Mouse (Mus musculus) neural tube, embryonic 14.5 days (tissue): ENCODE data around the gene Prkag3. TPM values are rescaled to one million over a fixed set of nuclear protein-coding genes. Genes with fewer than 3 reads are reported as not detected.
A peak's percentile ranks its signal among the peaks of the same experiment; 100 is the strongest.

Experiments used
- ATAC-seq: fragments of 200-750 bp; cut with Nextera tagmentation; 2 replicates; pipeline ENCODE4 v1.8.0; 2017; ENCODE audit warnings: low read depth, mild to moderate bottlenecking, moderate TSS enrichment, moderate library complexity
- H3K27ac ChIP-seq: fragments of 300-500 bp; sonication (generic); 2 replicates; pipeline ENCODE4 v1.5.1; 2014; ENCODE audit warnings: low read depth, mild to moderate bottlenecking, control low read depth, low read length, moderate library complexity, mixed read lengths
- H3K27me3 ChIP-seq: fragments of 300-500 bp; sonication (generic); 2 replicates; pipeline ENCODE4 v1.6.1; 2014; ENCODE audit warnings: low read length; ENCODE audit not compliant: control insufficient read depth, insufficient read depth
- H3K36me3 ChIP-seq: fragments of 300-500 bp; sonication (generic); 2 replicates; pipeline ENCODE4 v1.6.1; 2014; ENCODE audit warnings: low read length, mixed read lengths; ENCODE audit not compliant: control insufficient read depth, insufficient read depth
- H3K4me1 ChIP-seq: fragments of 300-500 bp; sonication (generic); 2 replicates; pipeline ENCODE4 v1.6.1; 2014; ENCODE audit warnings: low read length; ENCODE audit not compliant: control insufficient read depth, insufficient read depth
- H3K4me2 ChIP-seq: fragments of 300-500 bp; sonication (generic); 2 replicates; pipeline ENCODE4 v1.6.1; 2014; ENCODE audit warnings: mild to moderate bottlenecking, low read depth, low read length, control low read depth
- H3K4me3 ChIP-seq: fragments of 300-500 bp; sonication (generic); 2 replicates; pipeline ENCODE4 v1.5.1; 2014; ENCODE audit warnings: low read depth, low read length, control low read depth, mixed read lengths
- H3K9ac ChIP-seq: fragments of 300-500 bp; sonication (generic); replicated peaks from 2 replicates; pipeline ENCODE4 v1.6.1; 2014; ENCODE audit warnings: low read depth, mild to moderate bottlenecking, control low read depth, low read length, mixed read lengths
- H3K9me3 ChIP-seq: fragments of 300-500 bp; sonication (generic); 2 replicates; pipeline ENCODE4 v1.6.1; 2016; ENCODE audit warnings: low read length; ENCODE audit not compliant: control insufficient read depth
- WGBS: fragments of 180-500 bp; shearing (Covaris S2); extraction: QIAGEN DNeasy Blood & Tissue Kit; methylation state at CpG from one replicate; pipeline ENCODE4 v1.1.7; 2014; 5-methylcytosine and 5-hydroxymethylcytosine counted together
- polyA plus RNA-seq: library from polyadenylated mRNA; unstranded; fragments of >200 nt; fragmentation: Nextera tagmentation; extraction: Ambion mirVana; gene quantifications from 2 replicates; pipeline ENCODE4 v1.2.1, GENCODE M21; 2014

Prkag3 gene
- polyA plus RNA-seq = 0.23 TPM in 1 of 2 replicates, not detected in the other

- ATAC-seq = peak; percentile 56; the same call in 1 of the 2 replicates
- Histone ChIP-seq H3K4me2 (0 out of 2 replicates have a peak within 1 kb of the TSS, but pooled peaks have one; percentile 21), H3K27ac (no peak within 1 kb of the TSS), H3K27me3 (0 out of 2 replicates have a peak, but pooled peaks cover 3% of the 10 kb centered on the region), H3K9ac (no peak within 1 kb of the TSS), H3K4me3 (no peak within 1 kb of the TSS), H3K9me3 (no peaks in the 10 kb centered on the region), H3K36me3 (no peaks in the 10 kb centered on the region), H3K4me1 (0 out of 2 replicates have a peak, but pooled peaks cover 3% of the 10 kb centered on the region)
- 10% methylated on average over 30 of the region's 30 CpGs for WGBS
Measured at GRCm38 (mm10) chr1:74748643-74749271, at the start of gene Prkag3. Prkag3 (minus strand) TSS chr1:74749221.

- Histone ChIP-seq H3K36me3 (no peaks in the 10 kb centered on the region), H3K9ac (no peak overlapping the region), H3K27ac (no peak overlapping the region), H3K4me1 (peaks cover 16% of the 10 kb centered on the region), H3K4me3 (no peak overlapping the region), H3K4me2 (no peak overlapping the region), H3K9me3 (no peaks in the 10 kb centered on the region), H3K27me3 (peaks cover 41% of the 10 kb centered on the region)
- ATAC-seq = peak; percentile 73
- WGBS = 6% methylated on average over 5 of the region's 5 CpGs
Measured at GRCm38 (mm10) chr1:74797459-74797858, 48.4 kb upstream of the Prkag3 start.

GRCm38 (mm10) chr1:74795145-74795529 lies 46.1 kb upstream of the Prkag3 start:
- Histone ChIP-seq H3K27ac (no peak overlapping the region), H3K4me3 (no peak overlapping the region), H3K9me3 (no peaks in the 10 kb centered on the region), H3K4me1 (peaks cover 21% of the 10 kb centered on the region), H3K36me3 (no peaks in the 10 kb centered on the region), H3K9ac (no peak overlapping the region), H3K27me3 (peaks cover 47% of the 10 kb centered on the region), H3K4me2 (no peak overlapping the region; the same call in 1 of the 2 replicates)
- no peak for ATAC-seq
- WGBS = 9% methylated on average over 9 of the region's 11 CpGs

- Histone ChIP-seq H3K9me3 (no peaks in the 10 kb centered on the region), H3K4me1 (peaks cover 21% of the 10 kb centered on the region), H3K9ac (peak overlapping the region; percentile 11), H3K4me2 (peak overlapping the region; percentile 43), H3K27me3 (peaks cover 46% of the 10 kb centered on the region), H3K4me3 (peak overlapping the region; percentile 13; the same call in 1 of the 2 replicates), H3K36me3 (no peaks in the 10 kb centered on the region), H3K27ac (no peak overlapping the region)
- 2% methylated on average over 37 of the region's 38 CpGs for WGBS
- peak; percentile 12; the same call in 1 of the 2 replicates for ATAC-seq
Measured at GRCm38 (mm10) chr1:74794487-74795144, 45.6 kb upstream of the Prkag3 start.

GRCm38 (mm10) chr1:74792831-74793660 lies 44.0 kb upstream of the Prkag3 start:
- Histone ChIP-seq H3K4me3 (no peak overlapping the region), H3K27me3 (peaks cover 51% of the 10 kb centered on the region), H3K4me2 (no peak overlapping the region), H3K27ac (no peak overlapping the region), H3K36me3 (no peaks in the 10 kb centered on the region), H3K4me1 (peaks cover 21% of the 10 kb centered on the region), H3K9me3 (no peaks in the 10 kb centered on the region), H3K9ac (no peak overlapping the region)
- ATAC-seq = no peak
- WGBS = 18% methylated on average over 19 of the region's 19 CpGs

- Histone ChIP-seq H3K27me3 (peaks cover 51% of the 10 kb centered on the region), H3K9me3 (no peaks in the 10 kb centered on the region), H3K4me3 (peak within 1 kb of the TSS; percentile 20), H3K27ac (no peak within 1 kb of the TSS), H3K4me1 (peaks cover 19% of the 10 kb centered on the region), H3K36me3 (no peaks in the 10 kb centered on the region), H3K4me2 (peak within 1 kb of the TSS; percentile 46), H3K9ac (0 out of 2 replicates have a peak within 1 kb of the TSS, but pooled peaks have one; percentile 21)
- under 1% methylated on average over 11 of the region's 11 CpGs for WGBS
- no peak for ATAC-seq
Measured at GRCm38 (mm10) chr1:74791249-74791648, 42.2 kb upstream of the Prkag3 start, which contains the start of gene Wnt10a. Wnt10a (plus strand) TSS chr1:74791516.

GRCm38 (mm10) chr1:74790095-74790494 lies 41.1 kb upstream of the Prkag3 start:
- Histone ChIP-seq H3K4me3 (no peak overlapping the region), H3K36me3 (no peaks in the 10 kb centered on the region), H3K9ac (no peak overlapping the region), H3K4me2 (no peak overlapping the region), H3K27ac (no peak overlapping the region), H3K9me3 (no peaks in the 10 kb centered on the region), H3K4me1 (peaks cover 18% of the 10 kb centered on the region), H3K27me3 (peaks cover 53% of the 10 kb centered on the region)
- 7% methylated on average over 3 of the region's 3 CpGs for WGBS
- no peak for ATAC-seq

GRCm38 (mm10) chr1:74788603-74789176 lies 39.7 kb upstream of the Prkag3 start:
- H3K4me2 ChIP-seq = no peak overlapping the region
- no peak for ATAC-seq
- 17% methylated on average over 6 of the region's 6 CpGs for WGBS
- H3K36me3 ChIP-seq = no peaks in the 10 kb centered on the region
- H3K27ac ChIP-seq = no peak overlapping the region
- H3K9me3 ChIP-seq = no peaks in the 10 kb centered on the region
- no peak overlapping the region for H3K9ac ChIP-seq
- peaks cover 17% of the 10 kb centered on the region for H3K4me1 ChIP-seq
- peaks cover 62% of the 10 kb centered on the region for H3K27me3 ChIP-seq
- no peak overlapping the region for H3K4me3 ChIP-seq
